8 mouse cellular contexts compared by ENCODE assay signal in genomic region chr7:91543286-91543650, GRCm38 (mm10).
DNase-seq lines count a peak whose midpoint lies in the region; ATAC-seq and TF ChIP-seq lines count a peak whose summit lies in the region.

No protein-coding gene starts in this region.

- no peak for TF ChIP-seq EP300 in lung, postnatal 0 days (IDR thresholded peaks at IDR 0.05)
- TF ChIP-seq EP300 in stomach, postnatal 0 days (optimal IDR thresholded peaks at IDR 0.05): no peak

- TF ChIP-seq CTCF in lung, postnatal 0 days (IDR thresholded peaks at IDR 0.05): no peak
- no peak for TF ChIP-seq CTCF in stomach, postnatal 0 days (IDR thresholded peaks at IDR 0.05; ENCODE audit: low read depth)

- H3K36me3 ChIP-seq in lung, postnatal 0 days (ENCODE audit: insufficient read depth, low read length): no peaks in the 10 kb centered on the region
- no peaks in the 10 kb centered on the region for H3K36me3 ChIP-seq in liver, embryonic 16.5 days (ENCODE audit: control insufficient read depth, insufficient read depth)
- H3K36me3 ChIP-seq in stomach, postnatal 0 days (ENCODE audit: control insufficient read depth, insufficient read depth, low read length): no peaks in the 10 kb centered on the region

- H3K9me3 ChIP-seq in lung, postnatal 0 days (ENCODE audit: low read length): no peaks in the 10 kb centered on the region
- no peaks in the 10 kb centered on the region for H3K9me3 ChIP-seq in liver, embryonic 16.5 days (replicated peaks; ENCODE audit: control insufficient read depth, low read length)
- no peaks in the 10 kb centered on the region for H3K9me3 ChIP-seq in stomach, postnatal 0 days (ENCODE audit: control insufficient read depth, low read length)

- H3K9ac ChIP-seq in lung, postnatal 0 days (replicated peaks; ENCODE audit: low read depth): no peak overlapping the region
- H3K9ac ChIP-seq in liver, embryonic 16.5 days (ENCODE audit: low read depth, low read length): no peak overlapping the region
- no peak overlapping the region for H3K9ac ChIP-seq in stomach, postnatal 0 days (ENCODE audit: low read length)

- H3K4me2 ChIP-seq in lung, postnatal 0 days (replicated peaks; ENCODE audit: low read depth, low read length): peak overlapping the region; percentile 41
- peak overlapping the region; percentile 36; the same call in 1 of the 2 replicates for H3K4me2 ChIP-seq in liver, embryonic 16.5 days (ENCODE audit: low read depth, low read length)
- peak overlapping the region; percentile 66 for H3K4me2 ChIP-seq in stomach, postnatal 0 days (replicated peaks; ENCODE audit: low read depth)

- WGBS in lung, postnatal 0 days: 33% methylated on average over 4 of the region's 4 CpGs
- 31% methylated on average over 4 of the region's 4 CpGs for WGBS in liver, embryonic 16.5 days (ENCODE audit: insufficient replicate concordance)
- WGBS in stomach, postnatal 0 days: 35% methylated on average over 4 of the region's 4 CpGs

- H3K27ac ChIP-seq in lung, postnatal 0 days (ENCODE audit: low read length): no peak overlapping the region
- no peak overlapping the region for H3K27ac ChIP-seq in liver, embryonic 16.5 days (ENCODE audit: low read length)
- no peak overlapping the region for H3K27ac ChIP-seq in stomach, postnatal 0 days (replicated peaks)

- H3K27me3 ChIP-seq in lung, postnatal 0 days (replicated peaks; ENCODE audit: insufficient read depth, low read length): no peaks in the 10 kb centered on the region
- peaks cover 7% of the 10 kb centered on the region for H3K27me3 ChIP-seq in liver, embryonic 16.5 days (ENCODE audit: control insufficient read depth, insufficient read depth, low read depth, low read length)
- H3K27me3 ChIP-seq in stomach, postnatal 0 days (ENCODE audit: control insufficient read depth, insufficient read depth, low read length): no peaks in the 10 kb centered on the region

- DNase-seq in cerebellum, postnatal 36 days: no peak
- DNase-seq in lung, postnatal 0 days (ENCODE audit: low spot score): no peak
- no peak for DNase-seq in lung, postnatal 14 days
- no peak for DNase-seq in stomach, postnatal 0 days (ENCODE audit: low spot score)
- DNase-seq in layer of hippocampus, postnatal 10 days (ENCODE audit: low spot score in 2 of 2): no peak
- DNase-seq in c-Kit-positive CD71-positive TER-119-positive erythroid progenitor cells, embryonic 14.5 days (ENCODE audit: low spot score): no peak

- no peaks in the 10 kb centered on the region for H3K4me1 ChIP-seq in lung, postnatal 0 days (ENCODE audit: insufficient read depth, low read depth, low read length)
- no peaks in the 10 kb centered on the region for H3K4me1 ChIP-seq in liver, embryonic 16.5 days (ENCODE audit: control insufficient read depth, low read depth, low read length)
- H3K4me1 ChIP-seq in stomach, postnatal 0 days (replicated peaks; ENCODE audit: control insufficient read depth, insufficient read depth): no peaks in the 10 kb centered on the region; the same call in 1 of the 2 replicates

- H3K4me3 ChIP-seq in lung, postnatal 0 days (ENCODE audit: low read depth, low read length): no peak overlapping the region
- peak overlapping the region; percentile 21; the same call in 1 of the 2 replicates for H3K4me3 ChIP-seq in liver, embryonic 16.5 days (ENCODE audit: low read depth, low read length)
- H3K4me3 ChIP-seq in stomach, postnatal 0 days (ENCODE audit: low read depth, low read length): peak overlapping the region; percentile 33

- 0 out of 2 replicates have a peak, but pooled peaks have one; percentile 24 for ATAC-seq in cerebellum, adult (ENCODE audit: insufficient number of reproducible peaks, low FRiP score, low TSS enrichment)
- no peak for ATAC-seq in lung, postnatal 0 days
- no peak for ATAC-seq in liver, embryonic 16.5 days (ENCODE audit: low read depth)
- ATAC-seq in stomach, postnatal 0 days (ENCODE audit: low FRiP score, low TSS enrichment): no peak
